Mouse (Mus musculus): ENCODE data around the gene Ints13. TPM values are rescaled to one million over a fixed set of nuclear protein-coding genes. Genes with fewer than 3 reads are reported as not detected.
"Not testable (repeated sequence)": the region's sequence is repeated elsewhere in the genome, so short reads cannot be mapped to it uniquely, and the experiment has no call there.

Gene Ints13
- polyA plus RNA-seq, 1 experiment from 2014 or later: 59.1 TPM

- no peaks in the 10 kb centered on the region for H3K9me3 ChIP-seq (replicated peaks; ENCODE audit: control insufficient read depth, low read length)
- no peaks in the 10 kb centered on the region for H3K27me3 ChIP-seq (ENCODE audit: control insufficient read depth, insufficient read depth, low read length)
- no peak for ATAC-seq (replicated peaks; ENCODE audit: extremely low read depth, insufficient read depth, low FRiP score)
- H3K4me1 ChIP-seq (ENCODE audit: control insufficient read depth, insufficient read depth, low read length): no peaks in the 10 kb centered on the region
- WGBS: 83% methylated on average over 4 of the region's 4 CpGs
- no peak overlapping the region for H3K27ac ChIP-seq (ENCODE audit: low read length)
- no peak overlapping the region for H3K9ac ChIP-seq (ENCODE audit: low read length)
- H3K36me3 ChIP-seq (ENCODE audit: control insufficient read depth, insufficient read depth): peaks cover 49% of the 10 kb centered on the region
- no peak overlapping the region for H3K4me2 ChIP-seq (ENCODE audit: low read depth, low read length)
- H3K4me3 ChIP-seq (ENCODE audit: low read length): no peak overlapping the region
Measured at GRCm38 (mm10) chr6:146602601-146603000, 25.0 kb upstream of the Ints13 start.

DNA sequence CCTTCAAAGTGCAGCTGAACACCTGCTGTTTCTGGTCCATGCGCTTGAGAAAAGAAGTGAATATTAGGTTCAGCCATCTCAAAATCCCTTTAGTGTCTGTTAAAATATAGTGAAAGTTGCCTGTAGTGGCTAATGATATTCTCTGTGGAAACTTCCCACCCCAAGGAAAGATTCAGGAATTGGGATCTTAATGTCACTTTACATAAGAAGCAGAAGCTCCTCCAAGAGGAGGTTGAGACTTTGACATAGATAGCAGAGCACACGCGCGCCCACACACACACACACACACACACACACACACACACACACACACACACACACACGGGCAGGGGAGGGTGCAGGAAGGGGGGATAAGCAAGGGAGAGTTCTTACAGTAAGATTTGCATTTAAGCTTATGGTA lies 7.5 kb upstream of the Ints13 start:
- WGBS: 83% methylated on average over 5 of the region's 5 CpGs
- H3K4me2 ChIP-seq (ENCODE audit: low read depth, low read length): no peak overlapping the region
- ATAC-seq (replicated peaks; ENCODE audit: extremely low read depth, insufficient read depth, low FRiP score): no peak
- no peak overlapping the region for H3K9ac ChIP-seq (ENCODE audit: low read length)
- H3K36me3 ChIP-seq (ENCODE audit: control insufficient read depth, insufficient read depth): peaks cover 35% of the 10 kb centered on the region
- no peaks in the 10 kb centered on the region for H3K9me3 ChIP-seq (replicated peaks; ENCODE audit: control insufficient read depth, low read length)
- H3K4me1 ChIP-seq (ENCODE audit: control insufficient read depth, insufficient read depth, low read length): peaks cover 7% of the 10 kb centered on the region; the same call in 1 of the 2 replicates
- H3K27me3 ChIP-seq (ENCODE audit: control insufficient read depth, insufficient read depth, low read length): no peaks in the 10 kb centered on the region
- no peak overlapping the region for H3K27ac ChIP-seq (ENCODE audit: low read length)
- no peak overlapping the region for H3K4me3 ChIP-seq (ENCODE audit: low read length)

DNA sequence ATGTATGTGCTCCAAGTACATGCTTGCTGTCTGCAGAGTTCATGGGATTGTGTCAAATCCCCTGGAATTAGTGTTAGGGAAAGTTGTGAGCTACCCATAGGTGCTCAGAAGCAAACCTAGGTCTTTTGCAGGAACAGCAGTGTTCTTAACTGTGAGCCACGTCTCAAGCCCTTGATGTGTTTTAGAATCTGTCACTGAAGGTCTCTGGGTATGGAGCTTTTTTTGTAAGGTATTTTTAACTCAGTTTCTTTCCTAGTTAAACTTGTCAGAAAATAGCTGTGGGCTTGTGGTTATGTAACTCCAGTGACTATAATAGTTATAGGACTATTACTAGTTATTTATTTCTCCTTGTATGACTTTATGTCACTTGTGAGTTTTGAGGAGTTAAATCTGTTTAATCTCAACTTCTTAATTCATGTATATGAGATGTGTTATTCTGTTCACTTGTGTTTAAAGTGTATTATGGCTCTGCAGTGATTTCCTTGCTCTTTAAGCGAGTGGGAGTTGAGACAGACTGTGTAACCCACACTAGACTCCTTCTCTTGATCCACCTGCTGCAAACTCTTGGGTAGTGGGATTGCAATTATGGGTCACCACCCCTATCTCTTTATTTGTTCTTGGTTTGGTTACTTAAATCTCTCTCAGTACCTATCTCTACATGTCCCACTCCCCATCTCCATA lies 5.9 kb upstream of the Ints13 start:
- WGBS: 55% methylated on average over 2 of the region's 2 CpGs
- H3K27ac ChIP-seq (ENCODE audit: low read length): peak overlapping the region; percentile 35; the same call in 1 of the 2 replicates
- H3K4me3 ChIP-seq (ENCODE audit: low read length): no peak overlapping the region
- H3K4me1 ChIP-seq (ENCODE audit: control insufficient read depth, insufficient read depth, low read length): peaks cover 11% of the 10 kb centered on the region; the same call in 1 of the 2 replicates
- ATAC-seq (replicated peaks; ENCODE audit: extremely low read depth, insufficient read depth, low FRiP score): no peak
- H3K27me3 ChIP-seq (ENCODE audit: control insufficient read depth, insufficient read depth, low read length): no peaks in the 10 kb centered on the region
- no peaks in the 10 kb centered on the region for H3K9me3 ChIP-seq (replicated peaks; ENCODE audit: control insufficient read depth, low read length)
- H3K4me2 ChIP-seq (ENCODE audit: low read depth, low read length): no peak overlapping the region
- no peak overlapping the region for H3K9ac ChIP-seq (ENCODE audit: low read length)
- H3K36me3 ChIP-seq (ENCODE audit: control insufficient read depth, insufficient read depth): peaks cover 21% of the 10 kb centered on the region

GRCm38 (mm10) chr6:146580381-146580926 lies 2.8 kb upstream of the Ints13 start:
- Histone ChIP-seq H3K9me3 (replicated peaks; ENCODE audit: control insufficient read depth, low read length) (no peaks in the 10 kb centered on the region), H3K4me1 (ENCODE audit: control insufficient read depth, insufficient read depth, low read length) (peaks cover 22% of the 10 kb centered on the region), H3K27ac (ENCODE audit: low read length) (no peak overlapping the region), H3K27me3 (ENCODE audit: control insufficient read depth, insufficient read depth, low read length) (no peaks in the 10 kb centered on the region), H3K4me3 (ENCODE audit: low read length) (no peak overlapping the region), H3K4me2 (ENCODE audit: low read depth, low read length) (no peak overlapping the region), H3K36me3 (ENCODE audit: control insufficient read depth, insufficient read depth) (no peaks in the 10 kb centered on the region), H3K9ac (ENCODE audit: low read length) (no peak overlapping the region)
- WGBS: 30% methylated on average over 2 of the region's 2 CpGs
- ATAC-seq (replicated peaks; ENCODE audit: extremely low read depth, insufficient read depth, low FRiP score): no peak

- Histone ChIP-seq H3K9ac (ENCODE audit: low read length) (peak overlapping the region; percentile 96), H3K36me3 (ENCODE audit: control insufficient read depth, insufficient read depth) (no peaks in the 10 kb centered on the region), H3K4me3 (ENCODE audit: low read length) (peak overlapping the region; percentile 90), H3K4me1 (ENCODE audit: control insufficient read depth, insufficient read depth, low read length) (peaks cover 29% of the 10 kb centered on the region), H3K9me3 (replicated peaks; ENCODE audit: control insufficient read depth, low read length) (no peaks in the 10 kb centered on the region), H3K27ac (ENCODE audit: low read length) (peak overlapping the region; percentile 90), H3K27me3 (ENCODE audit: control insufficient read depth, insufficient read depth, low read length) (no peaks in the 10 kb centered on the region), H3K4me2 (ENCODE audit: low read depth, low read length) (peak overlapping the region; percentile 65)
- no peak for ATAC-seq (replicated peaks; ENCODE audit: extremely low read depth, insufficient read depth, low FRiP score)
- 3% methylated on average over 7 of the region's 7 CpGs for WGBS
Measured at GRCm38 (mm10) chr6:146578586-146578985, 951 bp upstream of the Ints13 start.

DNA sequence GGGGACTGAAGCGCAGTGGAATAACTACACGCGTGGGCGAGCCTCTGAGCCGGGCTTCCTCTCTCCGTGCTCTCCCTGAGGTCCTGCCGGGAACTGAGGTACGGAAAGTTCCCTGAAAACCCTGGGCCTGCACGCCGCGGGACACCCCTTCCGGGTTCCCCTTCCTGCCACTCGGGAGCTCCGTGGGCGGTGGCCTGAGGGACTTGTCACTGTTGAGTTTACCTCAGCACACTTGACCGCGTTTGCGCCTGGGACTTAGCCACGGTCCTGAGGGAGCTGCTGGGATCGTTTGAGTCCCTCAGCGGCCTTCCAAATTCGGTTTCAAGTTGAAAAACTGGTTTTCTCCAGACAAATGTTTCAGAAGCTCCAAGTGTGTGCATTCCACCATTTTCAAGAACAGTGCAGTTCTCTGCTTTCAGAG lies 486 bp upstream of the Ints13 start:
- no peaks in the 10 kb centered on the region for H3K9me3 ChIP-seq (replicated peaks; ENCODE audit: control insufficient read depth, low read length)
- under 1% methylated on average over 22 of the region's 22 CpGs for WGBS
- peak overlapping the region; percentile 65 for H3K4me2 ChIP-seq (ENCODE audit: low read depth, low read length)
- no peaks in the 10 kb centered on the region for H3K27me3 ChIP-seq (ENCODE audit: control insufficient read depth, insufficient read depth, low read length)
- peak overlapping the region; percentile 96 for H3K9ac ChIP-seq (ENCODE audit: low read length)
- ATAC-seq (replicated peaks; ENCODE audit: extremely low read depth, insufficient read depth, low FRiP score): peak; percentile 47
- H3K27ac ChIP-seq (ENCODE audit: low read length): peak overlapping the region; percentile 90
- peaks cover 27% of the 10 kb centered on the region for H3K4me1 ChIP-seq (ENCODE audit: control insufficient read depth, insufficient read depth, low read length)
- H3K36me3 ChIP-seq (ENCODE audit: control insufficient read depth, insufficient read depth): no peaks in the 10 kb centered on the region
- peak overlapping the region; percentile 90 for H3K4me3 ChIP-seq (ENCODE audit: low read length)

DNA sequence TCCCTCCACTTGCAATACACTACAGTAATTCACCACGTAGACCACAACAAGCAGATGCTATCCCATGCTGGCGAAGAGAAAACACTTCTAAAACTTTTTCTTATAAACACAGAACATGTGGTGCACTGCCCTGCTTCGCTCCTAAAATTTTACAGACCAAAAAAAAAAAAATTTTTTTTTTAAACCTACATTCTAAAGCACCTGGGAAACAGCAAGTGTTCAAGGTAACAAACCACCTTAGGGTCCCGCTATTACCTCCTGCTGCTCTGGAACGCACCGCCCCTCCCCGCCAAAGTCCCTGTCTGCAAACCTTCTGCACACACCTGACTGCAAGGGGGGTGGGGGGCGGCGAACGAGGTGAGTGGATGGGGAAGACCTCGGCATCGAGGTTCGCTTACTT lies 732 bp downstream of the Ints13 start, which contains the start of gene Fgfr1op2:
TSS of gene Fgfr1op2 (plus strand) at position 301 of the 400 bp plus-strand sequence.
- Histone ChIP-seq H3K4me3 (ENCODE audit: low read length) (peak within 1 kb of the TSS; percentile 90), H3K4me2 (ENCODE audit: low read depth, low read length) (peak within 1 kb of the TSS; percentile 75), H3K4me1 (ENCODE audit: control insufficient read depth, insufficient read depth, low read length) (peaks cover 23% of the 10 kb centered on the region), H3K27me3 (ENCODE audit: control insufficient read depth, insufficient read depth, low read length) (no peaks in the 10 kb centered on the region), H3K27ac (ENCODE audit: low read length) (peak within 1 kb of the TSS; percentile 90), H3K9me3 (replicated peaks; ENCODE audit: control insufficient read depth, low read length) (no peaks in the 10 kb centered on the region), H3K36me3 (ENCODE audit: control insufficient read depth, insufficient read depth) (no peaks in the 10 kb centered on the region), H3K9ac (ENCODE audit: low read length) (peak within 1 kb of the TSS; percentile 96)
- WGBS: 0% methylated on average over 13 of the region's 13 CpGs
- no peak; the same call in 1 of the 2 replicates for ATAC-seq (replicated peaks; ENCODE audit: extremely low read depth, insufficient read depth, low FRiP score)

- Histone ChIP-seq H3K36me3 (ENCODE audit: control insufficient read depth, insufficient read depth) (no peaks in the 10 kb centered on the region), H3K4me2 (ENCODE audit: low read depth, low read length) (no peak overlapping the region), H3K27me3 (ENCODE audit: control insufficient read depth, insufficient read depth, low read length) (no peaks in the 10 kb centered on the region), H3K4me1 (ENCODE audit: control insufficient read depth, insufficient read depth, low read length) (peaks cover 19% of the 10 kb centered on the region), H3K9me3 (replicated peaks; ENCODE audit: control insufficient read depth, low read length) (no peaks in the 10 kb centered on the region), H3K27ac (ENCODE audit: low read length) (no peak overlapping the region), H3K4me3 (ENCODE audit: low read length) (no peak overlapping the region), H3K9ac (ENCODE audit: low read length) (no peak overlapping the region)
- ATAC-seq (replicated peaks; ENCODE audit: extremely low read depth, insufficient read depth, low FRiP score): no peak
Measured at GRCm38 (mm10) chr6:146572073-146572472, 5.6 kb downstream of the Ints13 start.

DNA sequence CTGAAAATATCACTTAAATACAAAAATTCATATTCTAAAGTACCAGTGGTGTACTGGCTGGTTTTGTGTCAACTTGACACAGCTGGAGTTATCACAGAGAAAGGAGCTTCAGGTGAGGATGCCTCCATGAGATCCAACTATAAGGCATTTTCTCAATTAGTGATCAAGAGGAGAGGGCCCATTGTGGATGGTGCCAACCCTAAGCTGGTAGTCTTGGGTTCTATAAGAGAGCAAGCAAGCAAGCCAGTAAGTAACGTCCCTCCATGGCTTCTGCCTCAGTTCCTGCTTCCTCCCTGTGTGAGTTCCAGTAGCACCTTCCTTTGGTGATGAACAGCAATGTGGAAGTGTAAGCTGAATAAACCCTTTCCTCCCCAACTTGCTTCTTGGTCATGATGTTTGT lies 15.2 kb downstream of the Ints13 start:
- not testable (repeated sequence) for H3K27me3 ChIP-seq (ENCODE audit: control insufficient read depth, insufficient read depth, low read length); H3K4me3 ChIP-seq (ENCODE audit: low read length); H3K9ac ChIP-seq (ENCODE audit: low read length); H3K9me3 ChIP-seq (replicated peaks; ENCODE audit: control insufficient read depth, low read length); ATAC-seq (replicated peaks; ENCODE audit: extremely low read depth, insufficient read depth, low FRiP score); H3K4me2 ChIP-seq (ENCODE audit: low read depth, low read length); H3K27ac ChIP-seq (ENCODE audit: low read length); H3K4me1 ChIP-seq (ENCODE audit: control insufficient read depth, insufficient read depth, low read length)
- H3K36me3 ChIP-seq (ENCODE audit: control insufficient read depth, insufficient read depth): peaks cover 49% of the 10 kb centered on the region
- 88% methylated on average over 1 of the region's 1 CpGs for WGBS
